Mouse (Mus musculus) ES-E14 (cell line): ENCODE results near the gene 2810004N23Rik. TPM values are rescaled to one million over a fixed set of nuclear protein-coding genes. Genes with fewer than 3 reads are reported as not detected.
A peak's percentile ranks its signal among the peaks of the same experiment; 100 is the strongest.

Source experiments
- DNase-seq: peaks from one replicate; pipeline ENCODE4 v3.0.0-alpha.2; 2013; ENCODE audit warnings: low read depth, low spot score
- H3K27ac ChIP-seq: 2 replicates; pipeline ENCODE4 v1.5.1; 2012; ENCODE audit warnings: low read depth, mild to moderate bottlenecking, low read length, moderate library complexity, mixed read lengths; ENCODE audit not compliant: poor library complexity, insufficient read depth, severe bottlenecking
- H3K36me3 ChIP-seq: 2 replicates; pipeline ENCODE4 v1.6.1; 2012; ENCODE audit warnings: mild to moderate bottlenecking, low read length, moderate library complexity, mixed read lengths; ENCODE audit not compliant: control insufficient read depth, poor library complexity, insufficient read depth, severe bottlenecking
- H3K4me1 ChIP-seq, 2 experiments: fragments of 150-350 bp in 1 of 2; sonication (generic) in 1 of 2; 2 replicates each; pipeline ENCODE4 v1.6.1; 2012; ENCODE audit warnings: low read length in 2 of 2, mild to moderate bottlenecking in 1 of 2, mixed read lengths in 1 of 2; ENCODE audit not compliant: control insufficient read depth in 2 of 2, insufficient read depth in 2 of 2, poor library complexity in 1 of 2
- H3K4me3 ChIP-seq, 2 experiments: fragments of 150-350 bp in 1 of 2; sonication (generic) in 1 of 2; 2 replicates each; pipeline ENCODE4 v1.5.1; 2012; ENCODE audit warnings: low read length in 2 of 2, low read depth in 1 of 2, mild to moderate bottlenecking in 1 of 2, mixed read lengths in 1 of 2; ENCODE audit not compliant: insufficient read depth in 1 of 2, poor library complexity in 1 of 2, severe bottlenecking in 1 of 2
- H3K9ac ChIP-seq: 2 replicates; pipeline ENCODE4 v1.6.1; 2012; ENCODE audit warnings: low read depth, mild to moderate bottlenecking, low read length, mixed read lengths; ENCODE audit not compliant: poor library complexity, insufficient read depth, severe bottlenecking
- H3K9me3 ChIP-seq: fragments of 150-350 bp; sonication (generic); 2 replicates; pipeline ENCODE4 v1.6.1; 2012; ENCODE audit warnings: low read depth, mild to moderate bottlenecking, low read length; ENCODE audit not compliant: control insufficient read depth, insufficient read depth
- CHD2 ChIP-seq: IDR thresholded peaks from 2 replicates; pipeline ENCODE4 v1.6.1; 2014; ENCODE audit warnings: mild to moderate bottlenecking, low read depth, low read length, inconsistent platforms
- HCFC1 ChIP-seq: IDR thresholded peaks from 2 replicates; pipeline ENCODE4 v1.6.1; 2012; ENCODE audit warnings: low read length, inconsistent platforms, borderline replicate concordance; ENCODE audit not compliant: insufficient read depth
- MAFK ChIP-seq: IDR thresholded peaks from 2 replicates; pipeline ENCODE4 v1.6.1; 2014; ENCODE audit warnings: mild to moderate bottlenecking, low read depth, low read length, inconsistent platforms; ENCODE audit not compliant: insufficient read depth
- ZC3H11A ChIP-seq: IDR thresholded peaks from 2 replicates; pipeline ENCODE4 v1.6.1; 2012; ENCODE audit warnings: low read depth, mild to moderate bottlenecking, inconsistent platforms, low read length, borderline replicate concordance
- ZNF384 ChIP-seq: IDR thresholded peaks from 2 replicates; pipeline ENCODE4 v1.6.1; 2012; ENCODE audit warnings: low read depth, low read length, inconsistent platforms
- in situ Hi-C, 2 experiments: fragments of 600-800 bp; cut with MboI; formaldehyde crosslinking; loops; one replicate each; pipeline ENCODE4 v1.15.1; 2025; ENCODE audit warnings: low sequenced_read_pairs in 2 of 2, inconsistent platforms in 1 of 2; ENCODE audit not compliant: unreplicated experiment in 2 of 2
- total RNA-seq: library from RNA; depleted of rRNA; stranded (reverse); fragments of 300-350 nt; gene quantifications from 2 replicates; pipeline ENCODE4 v1.2.3, GENCODE M21; 2012

Gene 2810004N23Rik
- total RNA-seq, 1 experiment, result 83.6 TPM

DNA sequence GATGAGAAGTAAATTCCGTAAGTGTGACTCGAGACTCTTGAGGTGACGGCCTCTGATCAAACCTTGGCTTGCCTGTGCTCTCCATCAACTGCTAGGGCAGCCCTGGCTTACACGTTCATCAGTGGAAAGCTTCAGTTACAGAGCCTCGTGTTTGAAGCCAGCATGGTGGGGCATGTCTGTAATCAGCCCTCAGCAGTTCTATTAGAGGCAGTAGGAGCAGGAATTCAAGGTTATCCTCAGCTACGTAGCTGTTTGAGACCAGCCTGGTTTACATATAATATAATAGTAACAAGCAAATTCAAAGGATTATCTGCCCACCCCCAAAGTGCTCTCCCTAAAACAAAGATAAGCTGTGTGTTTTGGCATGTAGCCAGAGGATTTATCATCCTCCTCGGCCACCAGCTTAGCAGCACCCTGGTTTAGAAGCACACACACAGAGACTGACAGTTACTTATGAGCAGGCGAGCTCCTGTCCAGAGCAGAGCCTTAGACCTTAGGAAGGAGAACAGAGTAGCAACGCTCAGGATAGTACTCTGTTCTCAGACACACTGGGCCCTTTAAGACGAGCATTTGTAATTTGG lies 16.1 kb upstream of the 2810004N23Rik start:
- no peaks in the 10 kb centered on the region for H3K4me1 ChIP-seq
- TF ChIP-seq ZNF384, result no peak
- no peak for TF ChIP-seq MAFK
- TF ChIP-seq CHD2, result no peak
- no peak for TF ChIP-seq ZC3H11A
- TF ChIP-seq HCFC1, result no peak
- no peak for DNase-seq
- in situ Hi-C loops, result no loop called here
- peaks cover 74% of the 10 kb centered on the region for H3K36me3 ChIP-seq
- H3K9me3 ChIP-seq, result no peaks in the 10 kb centered on the region
- no peak overlapping the region for H3K4me3 ChIP-seq
- H3K27ac ChIP-seq, result no peak overlapping the region
- H3K9ac ChIP-seq, result no peak overlapping the region

DNA sequence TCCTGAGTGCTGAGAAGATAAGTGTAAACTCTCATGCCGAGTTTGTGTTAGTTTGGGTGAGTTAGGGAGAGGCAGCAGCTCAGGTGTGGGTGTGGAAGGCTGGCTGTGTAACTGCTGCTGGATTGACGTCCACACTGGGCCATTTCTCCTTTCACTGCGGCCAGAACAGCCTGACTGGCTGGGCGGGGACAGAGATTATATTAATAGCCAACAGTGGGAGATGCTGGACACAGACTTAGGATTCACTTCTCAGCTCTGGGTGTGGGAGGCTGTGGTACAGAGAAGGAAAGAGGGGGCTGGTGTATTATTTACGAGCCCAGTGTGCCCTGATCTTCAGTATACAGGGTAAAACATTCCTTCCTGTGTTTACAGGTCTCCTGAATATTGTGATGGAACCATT lies 15.2 kb upstream of the 2810004N23Rik start:
- H3K4me1 ChIP-seq, result no peaks in the 10 kb centered on the region; a peak in 1 of 4 replicates
- H3K9me3 ChIP-seq, result no peaks in the 10 kb centered on the region
- H3K27ac ChIP-seq, result no peak overlapping the region
- peaks cover 71% of the 10 kb centered on the region for H3K36me3 ChIP-seq
- no peak for DNase-seq
- TF ChIP-seq ZNF384 (no peak), MAFK (no peak), CHD2 (no peak), ZC3H11A (no peak), HCFC1 (no peak)
- in situ Hi-C loops, result no loop called here
- H3K4me3 ChIP-seq, result no peak overlapping the region
- H3K9ac ChIP-seq, result no peak overlapping the region

DNA sequence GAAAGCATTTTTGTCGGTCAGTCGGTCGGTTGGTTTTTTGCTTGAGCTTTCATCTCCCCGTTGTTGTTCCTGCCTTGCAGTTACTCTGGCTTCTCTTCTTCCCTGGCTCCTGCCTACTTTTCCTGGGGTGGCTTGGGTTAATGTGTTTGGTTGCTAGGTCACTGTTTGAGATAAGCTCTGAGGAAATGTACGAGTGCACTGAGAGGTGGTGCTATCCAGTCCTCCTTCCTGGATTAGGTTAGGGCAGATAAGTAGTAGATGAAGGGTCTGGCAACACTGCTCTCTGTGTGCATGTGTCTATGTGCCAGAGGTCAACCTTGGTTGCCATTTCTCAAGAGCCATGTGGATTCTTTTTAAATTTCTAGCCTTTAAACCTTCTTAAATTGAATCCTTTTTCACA lies 9.8 kb upstream of the 2810004N23Rik start:
- peaks cover 43% of the 10 kb centered on the region for H3K36me3 ChIP-seq
- no peak for TF ChIP-seq ZC3H11A
- TF ChIP-seq MAFK, result no peak
- no peak for TF ChIP-seq ZNF384
- TF ChIP-seq CHD2, result no peak
- no peak for TF ChIP-seq HCFC1
- in situ Hi-C loops, result no loop called here
- no peak overlapping the region for H3K4me3 ChIP-seq
- no peaks in the 10 kb centered on the region for H3K9me3 ChIP-seq
- no peak for DNase-seq
- H3K4me1 ChIP-seq, result peaks cover 3 to 7% of the 10 kb centered on the region in 2 experiments; a peak in 2 of 4 replicates
- no peak overlapping the region for H3K27ac ChIP-seq
- H3K9ac ChIP-seq, result no peak overlapping the region

DNA sequence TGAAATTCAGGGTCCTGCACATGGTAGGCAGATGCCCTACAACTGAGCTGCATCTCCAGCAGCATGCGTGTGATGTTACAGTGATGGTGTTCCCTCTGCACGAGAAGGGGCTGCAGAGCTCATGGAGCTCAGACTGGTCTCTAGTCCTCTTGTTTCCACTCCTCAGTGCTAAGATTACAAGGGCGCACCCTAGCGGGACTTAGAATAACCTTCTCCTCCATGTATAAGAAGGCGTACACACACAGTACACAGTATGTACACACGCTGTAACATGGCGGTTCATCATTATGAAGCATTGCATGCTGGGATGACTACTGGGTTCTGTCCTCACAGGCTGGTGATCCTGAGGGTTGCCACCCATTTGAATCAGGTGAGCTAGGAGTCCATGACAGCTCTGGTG lies 9.2 kb upstream of the 2810004N23Rik start:
- Histone ChIP-seq H3K4me3 (no peak overlapping the region), H3K9ac (no peak overlapping the region), H3K4me1 (peaks cover 3 to 10% of the 10 kb centered on the region in 2 experiments; a peak in 2 of 4 replicates), H3K27ac (no peak overlapping the region), H3K36me3 (peaks cover 39% of the 10 kb centered on the region), H3K9me3 (no peaks in the 10 kb centered on the region)
- TF ChIP-seq MAFK, result no peak
- no peak for TF ChIP-seq ZC3H11A
- in situ Hi-C loops, result no loop called here
- peak; percentile 40 for DNase-seq

DNA sequence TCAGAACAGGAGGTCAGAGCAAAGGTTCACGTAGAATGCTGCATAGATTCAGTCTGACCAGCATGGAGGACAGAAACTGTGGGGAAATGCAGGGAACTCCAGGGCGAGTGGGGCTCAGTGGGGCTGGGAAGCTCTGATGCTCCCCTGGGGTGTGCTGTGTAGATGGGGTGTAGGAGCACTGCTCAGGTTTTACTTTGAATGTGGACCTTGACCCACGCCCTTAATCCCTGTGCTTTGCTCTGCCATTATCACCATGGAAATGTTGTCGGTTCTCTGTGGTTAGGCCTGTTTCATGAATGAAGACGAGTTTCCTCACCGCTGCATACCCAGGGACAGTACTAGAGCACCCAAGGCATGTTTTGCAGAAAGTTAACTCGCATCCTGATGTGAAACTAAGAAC lies 8.6 kb upstream of the 2810004N23Rik start:
- Histone ChIP-seq H3K27ac (no peak overlapping the region), H3K36me3 (peaks cover 33% of the 10 kb centered on the region), H3K4me3 (no peak overlapping the region), H3K9me3 (no peaks in the 10 kb centered on the region), H3K9ac (no peak overlapping the region), H3K4me1 (peaks cover 3 to 10% of the 10 kb centered on the region in 2 experiments; a peak in 2 of 4 replicates)
- TF ChIP-seq ZC3H11A (no peak), MAFK (no peak), ZNF384 (no peak), HCFC1 (no peak)
- in situ Hi-C loops, result no loop called here
- DNase-seq, result no peak
